Mouse (Mus musculus) MEL (cell line): Measurements from ENCODE around the gene Sh2b1. TPM values are rescaled to one million over a fixed set of nuclear protein-coding genes. Genes with fewer than 3 reads are reported as not detected.

Source experiments
- DNase-seq: peaks from one replicate; pipeline ENCODE4 v3.0.0; 2011; ENCODE audit warnings: low read depth, low spot score
- H3K27ac ChIP-seq: 2 replicates; pipeline ENCODE4 v1.5.1; 2012; ENCODE audit warnings: low read depth, mild to moderate bottlenecking, control low read depth, low read length, moderate library complexity; ENCODE audit not compliant: control insufficient read depth
- H3K27me3 ChIP-seq, 2 experiments: fragments of 150-350 bp in 1 of 2; sonication (generic) in 1 of 2; 2 replicates each; pipeline ENCODE4 v1.6.1; 2012; ENCODE audit warnings: low read length in 2 of 2, mild to moderate bottlenecking in 2 of 2, improper control_type of control experiment in 1 of 2, moderate library complexity in 1 of 2; ENCODE audit not compliant: insufficient read depth in 2 of 2, control insufficient read depth in 1 of 2
- H3K36me3 ChIP-seq, 2 experiments: 2 replicates each; pipeline ENCODE4 v1.6.1; 2012 to 2014; ENCODE audit warnings: low read length in 2 of 2, improper control_type of control experiment in 1 of 2, inconsistent platforms in 1 of 2, mild to moderate bottlenecking in 1 of 2; ENCODE audit not compliant: insufficient read depth in 2 of 2, control insufficient read depth in 1 of 2
- H3K4me1 ChIP-seq, 2 experiments: fragments of 150-350 bp in 1 of 2; sonication (generic) in 1 of 2; 2 replicates each; pipeline ENCODE4 v1.6.1; 2012; ENCODE audit warnings: low read length in 2 of 2, improper control_type of control experiment in 1 of 2, mild to moderate bottlenecking in 1 of 2; ENCODE audit not compliant: insufficient read depth in 2 of 2, control insufficient read depth in 1 of 2
- H3K4me3 ChIP-seq, 2 experiments: fragments of 150-350 bp in 1 of 2; sonication (generic) in 1 of 2; 2 replicates each; pipeline ENCODE4 v1.5.1; 2012; ENCODE audit warnings: low read depth in 2 of 2, low read length in 2 of 2, mild to moderate bottlenecking in 2 of 2, moderate library complexity in 2 of 2, control low read depth in 1 of 2, improper control_type of control experiment in 1 of 2; ENCODE audit not compliant: control insufficient read depth in 1 of 2, insufficient read depth in 1 of 2
- H3K79me2 ChIP-seq: 2 replicates; pipeline ENCODE4 v1.6.1; 2012; ENCODE audit warnings: mild to moderate bottlenecking, low read length, moderate library complexity; ENCODE audit not compliant: control insufficient read depth, poor library complexity, insufficient read depth
- H3K9ac ChIP-seq: 2 replicates; pipeline ENCODE4 v1.6.1; 2012; ENCODE audit warnings: low read depth, mild to moderate bottlenecking, control low read depth, low read length, moderate library complexity; ENCODE audit not compliant: control insufficient read depth, poor library complexity, severe bottlenecking
- H3K9me3 ChIP-seq: fragments of 150-350 bp; sonication (generic); replicated peaks from 2 replicates; pipeline ENCODE4 v1.6.1; 2012; ENCODE audit warnings: mild to moderate bottlenecking, low read length, improper control_type of control experiment, moderate library complexity; ENCODE audit not compliant: insufficient read depth
- BHLHE40 ChIP-seq: IDR thresholded peaks from 2 replicates; pipeline ENCODE4 v1.6.1; 2012; ENCODE audit warnings: low read depth, mild to moderate bottlenecking, inconsistent platforms, low read length, improper control_type of control experiment, borderline replicate concordance
- CHD1 ChIP-seq: IDR thresholded peaks from 2 replicates; pipeline ENCODE4 v1.6.1; 2012; ENCODE audit warnings: low read depth, mild to moderate bottlenecking, inconsistent platforms, low read length, improper control_type of control experiment
- E2F4 ChIP-seq: IDR thresholded peaks from 2 replicates; pipeline ENCODE4 v1.6.1; 2011; ENCODE audit warnings: low read depth, low read length, improper control_type of control experiment, borderline replicate concordance
- ELF1 ChIP-seq: IDR thresholded peaks from 2 replicates; pipeline ENCODE4 v1.6.1; 2014; ENCODE audit warnings: low read depth, mild to moderate bottlenecking, inconsistent platforms, low read length, improper control_type of control experiment, moderate library complexity
- ETS1 ChIP-seq: IDR thresholded peaks from 2 replicates; pipeline ENCODE4 v1.6.1; 2012; ENCODE audit warnings: low read depth, mild to moderate bottlenecking, inconsistent platforms, low read length, improper control_type of control experiment, moderate library complexity
- GATA1 ChIP-seq: IDR thresholded peaks from 2 replicates; pipeline ENCODE4 v1.6.1; 2011; ENCODE audit warnings: low read depth, low read length, improper control_type of control experiment
- HCFC1 ChIP-seq: IDR thresholded peaks from 2 replicates; pipeline ENCODE4 v1.6.1; 2012; ENCODE audit warnings: low read depth, mild to moderate bottlenecking, inconsistent platforms, low read length, improper control_type of control experiment, moderate library complexity
- MAZ ChIP-seq: IDR thresholded peaks from 2 replicates; pipeline ENCODE4 v1.6.1; 2012; ENCODE audit warnings: low read depth, mild to moderate bottlenecking, inconsistent platforms, low read length, improper control_type of control experiment
- MEF2A ChIP-seq: IDR thresholded peaks from 2 replicates; pipeline ENCODE4 v1.6.1; 2014; ENCODE audit warnings: low read depth, mild to moderate bottlenecking, inconsistent platforms, low read length, improper control_type of control experiment; ENCODE audit not compliant: poor library complexity, insufficient replicate concordance, severe bottlenecking; ENCODE audit errors: extremely low read depth
- MYC ChIP-seq: IDR thresholded peaks from 2 replicates; pipeline ENCODE4 v1.6.1; 2011; ENCODE audit warnings: low read depth, mild to moderate bottlenecking, low read length, improper control_type of control experiment, moderate library complexity
- NELFE ChIP-seq: IDR thresholded peaks from 2 replicates; pipeline ENCODE4 v1.6.1; 2011; ENCODE audit warnings: low read depth, low read length, improper control_type of control experiment
- POLR2AphosphoS2 ChIP-seq: IDR thresholded peaks from 2 replicates; pipeline ENCODE4 v1.6.1; 2011; ENCODE audit warnings: low read length, improper control_type of control experiment
- POLR2AphosphoS5 ChIP-seq: IDR thresholded peaks from 2 replicates; pipeline ENCODE4 v1.6.1; 2012; ENCODE audit warnings: low read depth, borderline replicate concordance, mild to moderate bottlenecking, inconsistent platforms, low read length, moderate library complexity, mixed read lengths
- RAD21 ChIP-seq: IDR thresholded peaks from 2 replicates; pipeline ENCODE4 v1.6.1; 2011; ENCODE audit warnings: mild to moderate bottlenecking, low read depth, low read length, improper control_type of control experiment
- SIN3A ChIP-seq: IDR thresholded peaks from 2 replicates; pipeline ENCODE4 v1.6.1; 2012; ENCODE audit warnings: low read length, improper control_type of control experiment, inconsistent platforms
- SMC3 ChIP-seq: IDR thresholded peaks from 2 replicates; pipeline ENCODE4 v1.6.1; 2011; ENCODE audit warnings: low read depth, low read length, improper control_type of control experiment
- TAL1 ChIP-seq: IDR thresholded peaks from 2 replicates; pipeline ENCODE4 v1.6.1; 2012; ENCODE audit warnings: mild to moderate bottlenecking, inconsistent platforms, low read length, moderate library complexity, mixed read lengths
- UBTF ChIP-seq: IDR thresholded peaks from 2 replicates; pipeline ENCODE4 v1.6.1; 2012; ENCODE audit warnings: low read depth, mild to moderate bottlenecking, inconsistent platforms, low read length, improper control_type of control experiment, moderate library complexity, borderline replicate concordance; ENCODE audit not compliant: insufficient read depth
- USF1 ChIP-seq: IDR thresholded peaks from 2 replicates; pipeline ENCODE4 v1.6.1; 2014; ENCODE audit warnings: low read depth, mild to moderate bottlenecking, inconsistent platforms, low read length, improper control_type of control experiment, moderate library complexity
- USF2 ChIP-seq, 2 experiments: IDR thresholded peaks; 2 replicates each; pipeline ENCODE4 v1.6.1; 2011 to 2012; ENCODE audit warnings: improper control_type of control experiment in 2 of 2, low read length in 2 of 2, borderline replicate concordance in 1 of 2, inconsistent platforms in 1 of 2, low read depth in 1 of 2, mild to moderate bottlenecking in 1 of 2; ENCODE audit not compliant: insufficient read depth in 1 of 2
- ZMIZ1 ChIP-seq: IDR thresholded peaks from 2 replicates; pipeline ENCODE4 v1.6.1; 2012; ENCODE audit warnings: low read depth, mild to moderate bottlenecking, inconsistent platforms, low read length, improper control_type of control experiment, moderate library complexity
- ZNF384 ChIP-seq: IDR thresholded peaks from 2 replicates; pipeline ENCODE4 v1.6.1; 2012; ENCODE audit warnings: low read depth, mild to moderate bottlenecking, inconsistent platforms, low read length, improper control_type of control experiment
- polyA plus RNA-seq, 2 experiments: library from polyadenylated mRNA; stranded (reverse) in 1 of 2; unstranded in 1 of 2; fragments of >175 nt in 1 of 2; fragments of >200 nt in 1 of 2; gene quantifications; 2 replicates each; pipeline versions ENCODE4 v1.2.1 to v1.2.4; 2012; ENCODE audit warnings: low replicate concordance in 2 of 2, low read depth in 1 of 2; ENCODE audit not compliant: insufficient read length in 2 of 2, insufficient read depth in 1 of 2, missing spikeins in 1 of 2
- total RNA-seq: library from RNA; depleted of rRNA; stranded (reverse); fragments of 300-350 nt; gene quantifications from 2 replicates; pipeline ENCODE4 v1.2.3, GENCODE M21; 2012

The Sh2b1 gene
- total and polyA plus RNA-seq, 3 experiments: 13.1 to 48.9 TPM; not detected in 1

- Histone ChIP-seq H3K79me2 (no peaks in the 10 kb centered on the region), H3K9me3 (no peaks in the 10 kb centered on the region), H3K4me3 (no peak overlapping the region), H3K27ac (no peak overlapping the region), H3K9ac (no peak overlapping the region), H3K36me3 (0 out of 4 replicates have a peak, but pooled peaks cover 0 to 3% of the 10 kb centered on the region in 2 experiments), H3K27me3 (no peaks in the 10 kb centered on the region), H3K4me1 (peaks cover 0 to 17% of the 10 kb centered on the region in 2 experiments; a peak in 2 of 4 replicates)
- no peak for DNase-seq
- TF ChIP-seq UBTF (no peak), SMC3 (no peak), ZMIZ1 (no peak), ETS1 (no peak), E2F4 (no peak), CHD1 (no peak), GATA1 (no peak), ZNF384 (no peak), NELFE (no peak), ELF1 (no peak), MYC (no peak), MAZ (no peak), RAD21 (no peak)
These were observed 56.7 kb downstream of the Sh2b1 start for GRCm38 (mm10) chr7:126418496-126418895.

GRCm38 (mm10) chr7:126417606-126418005 is 57.6 kb downstream of the Sh2b1 start:
- Histone ChIP-seq H3K9me3 (no peaks in the 10 kb centered on the region), H3K4me3 (no peak overlapping the region)
- TF ChIP-seq USF1 (no peak), BHLHE40 (no peak)
- TF ChIP-seq, all 39 proteins: peak for 0
- no peak for DNase-seq
- no peaks in the 10 kb centered on the region for H3K79me2 ChIP-seq
- peaks cover 0 to 17% of the 10 kb centered on the region in 2 experiments; a peak in 2 of 4 replicates for H3K4me1 ChIP-seq
- H3K27ac ChIP-seq: no peak overlapping the region
- H3K27me3 ChIP-seq: no peaks in the 10 kb centered on the region; a peak in 1 of 4 replicates
- 0 out of 4 replicates have a peak, but pooled peaks cover 0 to 3% of the 10 kb centered on the region in 2 experiments for H3K36me3 ChIP-seq
- no peak overlapping the region for H3K9ac ChIP-seq

- TF ChIP-seq MYC: no peak
- TF ChIP-seq MEF2A: no peak
- TF ChIP-seq TAL1: no peak
- no peak for TF ChIP-seq UBTF
- no peak for TF ChIP-seq POLR2AphosphoS5
- TF ChIP-seq SIN3A: no peak
- no peak for TF ChIP-seq POLR2AphosphoS2
- no peak for TF ChIP-seq CHD1
- TF ChIP-seq HCFC1: no peak
- no peak for TF ChIP-seq USF1
- TF ChIP-seq ETS1: no peak
- TF ChIP-seq ELF1: no peak
- no peak for TF ChIP-seq MAZ
- TF ChIP-seq USF2 (IDR thresholded peaks at IDR 0.05; ENCODE audit: borderline replicate concordance in 1 of 2, insufficient read depth in 1 of 2, low read depth in 1 of 2, low read length in 2 of 2): no peak
- Histone ChIP-seq H3K27me3 (peaks cover 0 to under 1% of the 10 kb centered on the region in 2 experiments; a peak in 3 of 4 replicates), H3K36me3 (0 out of 4 replicates have a peak, but pooled peaks cover 0 to 3% of the 10 kb centered on the region in 2 experiments), H3K27ac (no peak overlapping the region), H3K9ac (no peak overlapping the region), H3K4me3 (no peak overlapping the region), H3K79me2 (no peaks in the 10 kb centered on the region), H3K9me3 (no peaks in the 10 kb centered on the region), H3K4me1 (peaks cover 0 to 17% of the 10 kb centered on the region in 2 experiments; a peak in 2 of 4 replicates)
- DNase-seq: peak; percentile 28
These were observed 58.2 kb downstream of the Sh2b1 start for GRCm38 (mm10) chr7:126417045-126417444.
